Mouse (Mus musculus): Measurements from ENCODE around the gene Rgp1. TPM values are rescaled to one million over a fixed set of nuclear protein-coding genes. Genes with fewer than 3 reads are reported as not detected.

Rgp1 gene
- total RNA-seq (2014; rRNA removed): 17.6 and 22.6 TPM in 2 replicates
- 7.1 and 10.4 TPM in 2 replicates for polyA plus RNA-seq (2015; fragmentation: Nextera tagmentation; extraction: Ambion mirVana)

GRCm38 (mm10) chr4:43578376-43579204 lies at the start of gene Rgp1, which contains the start of gene Gba2:
Gene Rgp1 (plus strand): TSS chr4:43578715.
Gene Gba2 (minus strand): TSS chr4:43578873.
- peak; percentile 91 for ATAC-seq
- under 1% methylated on average over 73 of the region's 76 CpGs for WGBS
- Histone ChIP-seq H3K9me3 (ENCODE audit: low read length) (no peaks in the 10 kb centered on the region), H3K4me2 (ENCODE audit: low read depth) (peak within 1 kb of the TSS; percentile 88), H3K4me3 (ENCODE audit: low read depth, low read length) (peak within 1 kb of the TSS; percentile 86), H3K36me3 (ENCODE audit: insufficient read depth) (peaks cover 38% of the 10 kb centered on the region), H3K27me3 (ENCODE audit: insufficient read depth, low read length) (no peaks in the 10 kb centered on the region), H3K27ac (ENCODE audit: low read depth, low read length) (peak within 1 kb of the TSS; percentile 85), H3K4me1 (ENCODE audit: insufficient read depth) (peaks cover 33% of the 10 kb centered on the region), H3K9ac (peak within 1 kb of the TSS; percentile 89)
- TF ChIP-seq CTCF (IDR thresholded peaks at IDR 0.05; ENCODE audit: low read depth): peak; percentile 32; the same call in 1 of the 2 replicates
- DNase-seq: peak; percentile 84

GRCm38 (mm10) chr4:43530081-43530501 lies 48.4 kb upstream of the Rgp1 start:
- DNase-seq: no peak
- Histone ChIP-seq H3K27ac (ENCODE audit: low read depth, low read length) (no peak overlapping the region), H3K4me3 (ENCODE audit: low read depth, low read length) (no peak overlapping the region), H3K4me1 (ENCODE audit: insufficient read depth) (no peaks in the 10 kb centered on the region), H3K9ac (no peak overlapping the region), H3K4me2 (ENCODE audit: low read depth) (no peak overlapping the region), H3K27me3 (ENCODE audit: insufficient read depth, low read length) (no peaks in the 10 kb centered on the region), H3K9me3 (ENCODE audit: low read length) (no peaks in the 10 kb centered on the region), H3K36me3 (ENCODE audit: insufficient read depth) (peaks cover 34% of the 10 kb centered on the region)
- no peak for ATAC-seq
- no peak for TF ChIP-seq CTCF (IDR thresholded peaks at IDR 0.05; ENCODE audit: low read depth)
- WGBS: 75% methylated on average over 8 of the region's 8 CpGs

GRCm38 (mm10) chr4:43530581-43530980 lies 47.9 kb upstream of the Rgp1 start:
- DNase-seq (peak; percentile 74), ATAC-seq (peak; percentile 48)
- H3K4me1 ChIP-seq (ENCODE audit: insufficient read depth): no peaks in the 10 kb centered on the region
- TF ChIP-seq CTCF (IDR thresholded peaks at IDR 0.05; ENCODE audit: low read depth): peak; percentile 77
- H3K27ac ChIP-seq (ENCODE audit: low read depth, low read length): no peak overlapping the region
- no peak overlapping the region for H3K9ac ChIP-seq
- H3K9me3 ChIP-seq (ENCODE audit: low read length): no peaks in the 10 kb centered on the region
- WGBS: 19% methylated on average over 7 of the region's 7 CpGs
- H3K36me3 ChIP-seq (ENCODE audit: insufficient read depth): peaks cover 38% of the 10 kb centered on the region
- no peak overlapping the region for H3K4me3 ChIP-seq (ENCODE audit: low read depth, low read length)
- H3K4me2 ChIP-seq (ENCODE audit: low read depth): no peak overlapping the region
- no peaks in the 10 kb centered on the region for H3K27me3 ChIP-seq (ENCODE audit: insufficient read depth, low read length)

- Histone ChIP-seq H3K36me3 (ENCODE audit: insufficient read depth) (peaks cover 61% of the 10 kb centered on the region), H3K4me3 (ENCODE audit: low read depth, low read length) (no peak overlapping the region), H3K27ac (ENCODE audit: low read depth, low read length) (no peak overlapping the region), H3K4me1 (ENCODE audit: insufficient read depth) (no peaks in the 10 kb centered on the region), H3K9ac (no peak overlapping the region), H3K4me2 (ENCODE audit: low read depth) (no peak overlapping the region), H3K27me3 (ENCODE audit: insufficient read depth, low read length) (no peaks in the 10 kb centered on the region), H3K9me3 (ENCODE audit: low read length) (no peaks in the 10 kb centered on the region)
- WGBS: 92% methylated on average over 9 of the region's 9 CpGs
- ATAC-seq (no peak), DNase-seq (no peak)
- no peak for TF ChIP-seq CTCF (IDR thresholded peaks at IDR 0.05; ENCODE audit: low read depth)
Observed at GRCm38 (mm10) chr4:43533270-43533669, 45.2 kb upstream of the Rgp1 start.

- H3K27me3 ChIP-seq (ENCODE audit: insufficient read depth, low read length): no peaks in the 10 kb centered on the region
- no peak for TF ChIP-seq CTCF (IDR thresholded peaks at IDR 0.05; ENCODE audit: low read depth)
- WGBS: 95% methylated on average over 8 of the region's 8 CpGs
- H3K9ac ChIP-seq: no peak overlapping the region
- ATAC-seq (no peak), DNase-seq (no peak)
- no peak overlapping the region for H3K4me2 ChIP-seq (ENCODE audit: low read depth)
- H3K9me3 ChIP-seq (ENCODE audit: low read length): no peaks in the 10 kb centered on the region
- no peak overlapping the region for H3K27ac ChIP-seq (ENCODE audit: low read depth, low read length)
- peaks cover 84% of the 10 kb centered on the region for H3K36me3 ChIP-seq (ENCODE audit: insufficient read depth)
- no peaks in the 10 kb centered on the region for H3K4me1 ChIP-seq (ENCODE audit: insufficient read depth)
- no peak overlapping the region for H3K4me3 ChIP-seq (ENCODE audit: low read depth, low read length)
Observed at GRCm38 (mm10) chr4:43535628-43536027, 42.9 kb upstream of the Rgp1 start.

GRCm38 (mm10) chr4:43536031-43536430 lies 42.5 kb upstream of the Rgp1 start:
- no peaks in the 10 kb centered on the region for H3K27me3 ChIP-seq (ENCODE audit: insufficient read depth, low read length)
- H3K4me1 ChIP-seq (ENCODE audit: insufficient read depth): no peaks in the 10 kb centered on the region
- 93% methylated on average over 9 of the region's 9 CpGs for WGBS
- no peak overlapping the region for H3K9ac ChIP-seq
- peaks cover 83% of the 10 kb centered on the region for H3K36me3 ChIP-seq (ENCODE audit: insufficient read depth)
- H3K4me2 ChIP-seq (ENCODE audit: low read depth): no peak overlapping the region
- H3K27ac ChIP-seq (ENCODE audit: low read depth, low read length): no peak overlapping the region
- no peaks in the 10 kb centered on the region for H3K9me3 ChIP-seq (ENCODE audit: low read length)
- TF ChIP-seq CTCF (IDR thresholded peaks at IDR 0.05; ENCODE audit: low read depth): no peak
- ATAC-seq: no peak
- no peak for DNase-seq
- H3K4me3 ChIP-seq (ENCODE audit: low read depth, low read length): no peak overlapping the region

- H3K9ac ChIP-seq: no peak overlapping the region
- H3K4me3 ChIP-seq (ENCODE audit: low read depth, low read length): no peak overlapping the region
- no peak for ATAC-seq
- H3K27ac ChIP-seq (ENCODE audit: low read depth, low read length): no peak overlapping the region
- H3K4me1 ChIP-seq (ENCODE audit: insufficient read depth): no peaks in the 10 kb centered on the region
- no peaks in the 10 kb centered on the region for H3K9me3 ChIP-seq (ENCODE audit: low read length)
- H3K4me2 ChIP-seq (ENCODE audit: low read depth): no peak overlapping the region
- no peak for DNase-seq
- TF ChIP-seq CTCF (IDR thresholded peaks at IDR 0.05; ENCODE audit: low read depth): no peak
- H3K27me3 ChIP-seq (ENCODE audit: insufficient read depth, low read length): no peaks in the 10 kb centered on the region
- H3K36me3 ChIP-seq (ENCODE audit: insufficient read depth): peaks cover 89% of the 10 kb centered on the region
- WGBS: 81% methylated on average over 3 of the region's 3 CpGs
Observed at GRCm38 (mm10) chr4:43542044-43542443, 36.5 kb upstream of the Rgp1 start.

All from forebrain, postnatal 0 days (tissue).